Mouse (Mus musculus) left cerebral cortex, adult 8-10 months (tissue): ENCODE measurements at regions not wholly inside any gene's neighbourhood (a gene's known extent, or its start where the extent isn't known, plus 50 kb on each side); places are given as distances from the start of the nearest gene placed in this dataset.
A peak's percentile ranks its signal among the peaks of the same experiment; 100 is the strongest.

ENCODE experiments used
- DNase-seq, 2 experiments: peaks; one replicate each; pipeline ENCODE4 v3.0.0; 2022; ENCODE audit warnings: low spot score in 2 of 2
- microRNA-seq, 2 experiments: library from miRNA; unstranded; fragments of <30 nt; microRNA quantifications; one replicate each; pipeline ENCODE4 v1.2.0; 2022

- no peak for DNase-seq
Observed at GRCm38 (mm10) chr10:109185243-109185642, 174.5 kb upstream of the Syt1 start.

GRCm38 (mm10) chr10:109180527-109180926 is 169.7 kb upstream of the Syt1 start:
- no peak for DNase-seq

- no peak for DNase-seq
Observed at GRCm38 (mm10) chr10:109160730-109161129, 149.9 kb upstream of the Syt1 start.

GRCm38 (mm10) chr10:109155768-109156167 is 145.0 kb upstream of the Syt1 start:
- no peak for DNase-seq

GRCm38 (mm10) chr10:109140421-109140938 is 129.7 kb upstream of the Syt1 start:
- DNase-seq, result no peak

- no peak for DNase-seq
Observed at GRCm38 (mm10) chr10:109136763-109137732, 126.3 kb upstream of the Syt1 start.

- DNase-seq, result no peak
Observed at GRCm38 (mm10) chr10:109134521-109134920, 123.7 kb upstream of the Syt1 start.

GRCm38 (mm10) chr10:109132091-109132573 is 121.3 kb upstream of the Syt1 start:
- DNase-seq, result peak in 1 of 2 experiments; percentile 16

GRCm38 (mm10) chr10:109129552-109130110 is 118.8 kb upstream of the Syt1 start:
- no peak for DNase-seq

- no peak for DNase-seq
Observed at GRCm38 (mm10) chr10:109129068-109129467, 118.3 kb upstream of the Syt1 start.

GRCm38 (mm10) chr10:109126699-109127098 is 115.9 kb upstream of the Syt1 start:
- DNase-seq, result no peak

GRCm38 (mm10) chr10:109117143-109117542 is 106.4 kb upstream of the Syt1 start:
- peak in 1 of 2 experiments; percentile 80 for DNase-seq

- no peak for DNase-seq
Observed at GRCm38 (mm10) chr10:109115013-109115627, 104.3 kb upstream of the Syt1 start.

GRCm38 (mm10) chr10:109105781-109106180 is 95.0 kb upstream of the Syt1 start:
- DNase-seq, result no peak

GRCm38 (mm10) chr10:109092219-109092618 is 81.4 kb upstream of the Syt1 start:
- no peak for DNase-seq

- no peak for DNase-seq
Observed at GRCm38 (mm10) chr10:109079773-109080172, 69.0 kb upstream of the Syt1 start.

- no peak for DNase-seq
Observed at GRCm38 (mm10) chr10:109074218-109074617, 63.4 kb upstream of the Syt1 start.

Small RNA genes in the stretch of these regions (microRNA-seq; reads per million reads assigned to microRNA genes)
- gene Gm44495, result 0 reads per million in 2 experiments
